Mouse (Mus musculus) heart, embryonic 13.5 days (tissue): ENCODE measurements around the gene Ttll12. TPM values are rescaled to one million over a fixed set of nuclear protein-coding genes. Genes with fewer than 3 reads are reported as not detected.

Experiments
- ATAC-seq: fragments of 200-750 bp; cut with Nextera tagmentation; 2 replicates; pipeline ENCODE4 v1.8.0; 2017; ENCODE audit warnings: moderate TSS enrichment; ENCODE audit not compliant: insufficient number of reproducible peaks, low FRiP score, low TSS enrichment; ENCODE audit errors: extremely low read depth
- H3K27ac ChIP-seq: fragments of 300-500 bp; sonication (generic); replicated peaks from 2 replicates; pipeline ENCODE4 v1.5.1; 2015; ENCODE audit warnings: moderate library complexity, mild to moderate bottlenecking, inconsistent platforms
- H3K27me3 ChIP-seq: fragments of 300-500 bp; sonication (generic); replicated peaks from 2 replicates; pipeline ENCODE4 v1.6.1; 2015; ENCODE audit warnings: mild to moderate bottlenecking, inconsistent platforms
- H3K36me3 ChIP-seq: fragments of 300-500 bp; sonication (generic); 2 replicates; pipeline ENCODE4 v1.6.1; 2015; ENCODE audit warnings: mild to moderate bottlenecking, inconsistent platforms
- H3K4me1 ChIP-seq: fragments of 300-500 bp; sonication (generic); 2 replicates; pipeline ENCODE4 v1.6.1; 2015; ENCODE audit warnings: inconsistent platforms
- H3K4me2 ChIP-seq: fragments of 300-500 bp; sonication (generic); 2 replicates; pipeline ENCODE4 v1.6.1; 2015; ENCODE audit warnings: inconsistent platforms, mild to moderate bottlenecking, moderate library complexity
- H3K4me3 ChIP-seq: fragments of 300-500 bp; sonication (generic); 2 replicates; pipeline ENCODE4 v1.5.1; 2015; ENCODE audit warnings: moderate library complexity, mild to moderate bottlenecking, inconsistent platforms
- H3K9ac ChIP-seq: fragments of 300-500 bp; sonication (generic); 2 replicates; pipeline ENCODE4 v1.6.1; 2015; ENCODE audit warnings: inconsistent platforms, mild to moderate bottlenecking, moderate library complexity
- H3K9me3 ChIP-seq: fragments of 300-500 bp; sonication (generic); 2 replicates; pipeline ENCODE4 v1.6.1; 2016; ENCODE audit warnings: inconsistent platforms
- WGBS: fragments of 180-500 bp; shearing (Covaris S2); methylation state at CpG from one replicate; pipeline ENCODE4 v1.1.7; 2015; ENCODE audit warnings: mixed read lengths; 5-methylcytosine and 5-hydroxymethylcytosine counted together
- polyA plus RNA-seq: library from polyadenylated mRNA; unstranded; fragments of >200 nt; fragmentation: Nextera tagmentation; extraction: Ambion mirVana; gene quantifications from 2 replicates; pipeline ENCODE4 v1.2.1, GENCODE M21; 2015

Ttll12 gene
- polyA plus RNA-seq, 1 experiment from 2014 or later: 21.9 TPM

GRCm38 (mm10) chr15:83615245-83615644 is 20.3 kb upstream of the Ttll12 start:
- Histone ChIP-seq H3K4me1 (no peaks in the 10 kb centered on the region), H3K27ac (no peak overlapping the region), H3K9me3 (no peaks in the 10 kb centered on the region), H3K36me3 (0 out of 2 replicates have a peak, but pooled peaks cover 10% of the 10 kb centered on the region), H3K4me2 (no peak overlapping the region), H3K27me3 (no peaks in the 10 kb centered on the region), H3K9ac (no peak overlapping the region), H3K4me3 (no peak overlapping the region)
- no peak for ATAC-seq
- 79% methylated on average over 3 of the region's 3 CpGs for WGBS

- Histone ChIP-seq H3K9ac (0 out of 2 replicates have a peak overlapping the region, but pooled peaks have one; percentile 33), H3K9me3 (no peaks in the 10 kb centered on the region), H3K4me1 (peaks cover 16% of the 10 kb centered on the region), H3K4me2 (no peak overlapping the region), H3K27me3 (0 out of 2 replicates have a peak, but pooled peaks cover 2% of the 10 kb centered on the region), H3K27ac (no peak overlapping the region), H3K36me3 (0 out of 2 replicates have a peak, but pooled peaks cover 6% of the 10 kb centered on the region), H3K4me3 (no peak overlapping the region)
- ATAC-seq: no peak
- WGBS: 40% methylated on average over 15 of the region's 15 CpGs
Observed at GRCm38 (mm10) chr15:83607115-83607802, 12.3 kb upstream of the Ttll12 start.

GRCm38 (mm10) chr15:83606700-83607099 is 11.7 kb upstream of the Ttll12 start:
- no peaks in the 10 kb centered on the region for H3K9me3 ChIP-seq
- H3K36me3 ChIP-seq: 0 out of 2 replicates have a peak, but pooled peaks cover 1% of the 10 kb centered on the region
- H3K9ac ChIP-seq: 0 out of 2 replicates have a peak overlapping the region, but pooled peaks have one; percentile 33
- WGBS: 84% methylated on average over 8 of the region's 8 CpGs
- 0 out of 2 replicates have a peak, but pooled peaks cover 2% of the 10 kb centered on the region for H3K27me3 ChIP-seq
- no peak overlapping the region for H3K4me2 ChIP-seq
- H3K27ac ChIP-seq: no peak overlapping the region
- H3K4me1 ChIP-seq: peaks cover 16% of the 10 kb centered on the region
- ATAC-seq: no peak
- no peak overlapping the region for H3K4me3 ChIP-seq

- Histone ChIP-seq H3K4me3 (no peak overlapping the region), H3K4me2 (no peak overlapping the region), H3K9me3 (no peaks in the 10 kb centered on the region), H3K4me1 (peaks cover 16% of the 10 kb centered on the region), H3K36me3 (no peaks in the 10 kb centered on the region), H3K27ac (no peak overlapping the region), H3K27me3 (0 out of 2 replicates have a peak, but pooled peaks cover 2% of the 10 kb centered on the region), H3K9ac (peak overlapping the region; percentile 2; the same call in 1 of the 2 replicates)
- WGBS: 73% methylated on average over 11 of the region's 11 CpGs
- no peak for ATAC-seq
Observed at GRCm38 (mm10) chr15:83606216-83606615, 11.3 kb upstream of the Ttll12 start.

- 89% methylated on average over 7 of the region's 7 CpGs for WGBS
- no peak overlapping the region for H3K27ac ChIP-seq
Observed at GRCm38 (mm10) chr15:83603426-83603825, 8.5 kb upstream of the Ttll12 start.

GRCm38 (mm10) chr15:83603046-83603396 is 8.1 kb upstream of the Ttll12 start:
- Histone ChIP-seq H3K9ac (no peak overlapping the region), H3K4me1 (peaks cover 16% of the 10 kb centered on the region), H3K27ac (no peak overlapping the region), H3K4me3 (no peak overlapping the region), H3K4me2 (no peak overlapping the region), H3K9me3 (no peaks in the 10 kb centered on the region), H3K36me3 (no peaks in the 10 kb centered on the region), H3K27me3 (0 out of 2 replicates have a peak, but pooled peaks cover 2% of the 10 kb centered on the region)
- 89% methylated on average over 1 of the region's 1 CpGs for WGBS
- no peak for ATAC-seq

More at GRCm38 (mm10) chr15:83603426-83603825, 8.5 kb upstream of the Ttll12 start:
- Histone ChIP-seq H3K4me1 (peaks cover 16% of the 10 kb centered on the region), H3K4me3 (no peak overlapping the region), H3K36me3 (no peaks in the 10 kb centered on the region), H3K4me2 (no peak overlapping the region), H3K9ac (no peak overlapping the region), H3K9me3 (no peaks in the 10 kb centered on the region), H3K27me3 (0 out of 2 replicates have a peak, but pooled peaks cover 2% of the 10 kb centered on the region)
- ATAC-seq: no peak

GRCm38 (mm10) chr15:83602372-83603045 is 7.6 kb upstream of the Ttll12 start:
- WGBS: 73% methylated on average over 13 of the region's 13 CpGs
- H3K4me2 ChIP-seq: no peak overlapping the region
- no peaks in the 10 kb centered on the region for H3K36me3 ChIP-seq
- H3K4me1 ChIP-seq: peaks cover 16% of the 10 kb centered on the region
- no peak overlapping the region for H3K9ac ChIP-seq
- ATAC-seq: no peak
- H3K27ac ChIP-seq: no peak overlapping the region
- H3K9me3 ChIP-seq: no peaks in the 10 kb centered on the region
- H3K4me3 ChIP-seq: no peak overlapping the region
- H3K27me3 ChIP-seq: 0 out of 2 replicates have a peak, but pooled peaks cover 2% of the 10 kb centered on the region

- ATAC-seq: no peak
- WGBS: 64% methylated on average over 4 of the region's 4 CpGs
- Histone ChIP-seq H3K36me3 (no peaks in the 10 kb centered on the region), H3K4me1 (peaks cover 5% of the 10 kb centered on the region), H3K9me3 (no peaks in the 10 kb centered on the region), H3K4me3 (no peak overlapping the region), H3K9ac (no peak overlapping the region), H3K27ac (no peak overlapping the region), H3K4me2 (no peak overlapping the region), H3K27me3 (no peaks in the 10 kb centered on the region)
Observed at GRCm38 (mm10) chr15:83601185-83601584, 6.2 kb upstream of the Ttll12 start.

GRCm38 (mm10) chr15:83596833-83597232 is 1.9 kb upstream of the Ttll12 start:
- no peaks in the 10 kb centered on the region for H3K36me3 ChIP-seq
- WGBS: 84% methylated on average over 4 of the region's 4 CpGs
- ATAC-seq: no peak
- peaks cover 35% of the 10 kb centered on the region for H3K4me1 ChIP-seq
- no peak overlapping the region for H3K4me2 ChIP-seq
- H3K9me3 ChIP-seq: no peaks in the 10 kb centered on the region
- H3K4me3 ChIP-seq: no peak overlapping the region
- no peak overlapping the region for H3K9ac ChIP-seq
- no peak overlapping the region for H3K27ac ChIP-seq
- H3K27me3 ChIP-seq: no peaks in the 10 kb centered on the region

- Histone ChIP-seq H3K4me2 (peak overlapping the region; percentile 83), H3K9ac (peak overlapping the region; percentile 87), H3K4me1 (peaks cover 42% of the 10 kb centered on the region), H3K4me3 (peak overlapping the region; percentile 80), H3K27me3 (no peaks in the 10 kb centered on the region), H3K36me3 (peaks cover 4% of the 10 kb centered on the region; the same call in 1 of the 2 replicates), H3K27ac (no peak overlapping the region), H3K9me3 (no peaks in the 10 kb centered on the region)
- WGBS: 33% methylated on average over 7 of the region's 7 CpGs
- no peak for ATAC-seq
Observed at GRCm38 (mm10) chr15:83595364-83595711, 381 bp upstream of the Ttll12 start.

- Histone ChIP-seq H3K4me1 (peaks cover 42% of the 10 kb centered on the region), H3K9me3 (no peaks in the 10 kb centered on the region), H3K27me3 (no peaks in the 10 kb centered on the region), H3K36me3 (peaks cover 4% of the 10 kb centered on the region; the same call in 1 of the 2 replicates), H3K4me3 (peak overlapping the region; percentile 80), H3K27ac (peak overlapping the region; percentile 58), H3K4me2 (peak overlapping the region; percentile 83), H3K9ac (peak overlapping the region; percentile 87)
- 11% methylated on average over 19 of the region's 19 CpGs for WGBS
- no peak for ATAC-seq
Observed at GRCm38 (mm10) chr15:83593702-83594512, 1.1 kb downstream of the Ttll12 start.
